Mouse (Mus musculus): ENCODE results near the gene Chrne. TPM values are rescaled to one million over a fixed set of nuclear protein-coding genes. Genes with fewer than 3 reads are reported as not detected.

Gene Chrne
- 0.14 and 0.19 TPM in 2 replicates for polyA plus RNA-seq (2012; rRNA removed)

GRCm38 (mm10) chr11:70619101-70619500 lies at the start of gene Chrne:
TSS of gene Chrne (minus strand) at chr11:70619216.

GRCm38 (mm10) chr11:70656964-70657363 lies 37.9 kb upstream of the Chrne start, which contains the start of gene Eno3:
TSS of gene Eno3 (plus strand) at chr11:70657202.

GRCm38 (mm10) chr11:70654198-70654922 lies 35.3 kb upstream of the Chrne start, which contains the start of gene Pfn1:
TSS of gene Pfn1 (minus strand) at chr11:70654644.

GRCm38 (mm10) chr11:70646691-70647650 lies 28.0 kb upstream of the Chrne start, which contains the start of the genes Rnf167 and Slc25a11:
TSS of gene Rnf167 (plus strand) at chr11:70647235.
TSS of gene Slc25a11 (minus strand) at chr11:70647479.

GRCm38 (mm10) chr11:70638714-70639278 lies 19.8 kb upstream of the Chrne start, which contains the start of gene Gp1ba:
TSS of gene Gp1ba (plus strand) at chr11:70639122.

GRCm38 (mm10) chr11:70615516-70616093 lies 3.4 kb downstream of the Chrne start, which contains the start of gene 4930544D05Rik:
TSS of gene 4930544D05Rik (plus strand) at chr11:70615848.

Other genes with a start within 250 kb of the Chrne start
- 32.2 and 32.3 TPM in 2 replicates for gene Pelp1, start 209.2 kb downstream of the Chrne start, polyA plus RNA-seq (2012; rRNA removed)
- 81.0 and 83.3 TPM in 2 replicates for gene Arrb2, start 186.6 kb downstream of the Chrne start, polyA plus RNA-seq (2012; rRNA removed)
- gene Med11, start 167.3 kb downstream of the Chrne start, polyA plus RNA-seq (2012; rRNA removed), result 40.6 and 42.1 TPM in 2 replicates
- gene Zmynd15, start 159.8 kb downstream of the Chrne start, polyA plus RNA-seq (2012; rRNA removed), result 1.5 TPM in 2 replicates
- 3.5 and 5.7 TPM in 2 replicates for gene Cxcl16, start 159.2 kb downstream of the Chrne start, polyA plus RNA-seq (2012; rRNA removed)
- gene Tm4sf5, start 114.0 kb downstream of the Chrne start, polyA plus RNA-seq (2012; rRNA removed), result 1.5 and 1.7 TPM in 2 replicates
- gene Vmo1, start 104.6 kb downstream of the Chrne start, polyA plus RNA-seq (2012; rRNA removed), result 0.15 and 0.31 TPM in 2 replicates
- 0.09 TPM in 1 of 2 replicates, not detected in the other for gene Gltpd2, start 100.0 kb downstream of the Chrne start, polyA plus RNA-seq (2012; rRNA removed)
- 513 and 515 TPM in 2 replicates for gene Psmb6, start 93.8 kb downstream of the Chrne start, polyA plus RNA-seq (2012; rRNA removed)
- not detected in 2 replicates for gene Gm40193, start 86.3 kb downstream of the Chrne start, polyA plus RNA-seq (2012; rRNA removed)
- gene Pld2, start 79.2 kb downstream of the Chrne start, polyA plus RNA-seq (2012; rRNA removed), result 16.6 and 22.4 TPM in 2 replicates
- gene Mink1, start 56.3 kb downstream of the Chrne start, polyA plus RNA-seq (2012; rRNA removed), result 89.5 and 96.5 TPM in 2 replicates
- not detected in 2 replicates for gene 4930544D05Rik, start 3.4 kb downstream of the Chrne start, polyA plus RNA-seq (2012; rRNA removed)
- 0.18 and 0.19 TPM in 2 replicates for gene Gp1ba, start 19.9 kb upstream of the Chrne start, polyA plus RNA-seq (2012; rRNA removed)
- gene Rnf167, start 28.0 kb upstream of the Chrne start, polyA plus RNA-seq (2012; rRNA removed), result 103 and 104 TPM in 2 replicates
- gene Slc25a11, start 28.3 kb upstream of the Chrne start, polyA plus RNA-seq (2012; rRNA removed), result 125 and 126 TPM in 2 replicates
- 401 and 499 TPM in 2 replicates for gene Pfn1, start 35.4 kb upstream of the Chrne start, polyA plus RNA-seq (2012; rRNA removed)
- 31.2 and 39.5 TPM in 2 replicates for gene Eno3, start 38.0 kb upstream of the Chrne start, polyA plus RNA-seq (2012; rRNA removed)
- gene Spag7, start 50.2 kb upstream of the Chrne start, polyA plus RNA-seq (2012; rRNA removed), result 75.6 and 96.1 TPM in 2 replicates
- gene Camta2, start 68.9 kb upstream of the Chrne start, polyA plus RNA-seq (2012; rRNA removed), result 19.0 and 22.5 TPM in 2 replicates
- 0.65 and 0.72 TPM in 2 replicates for gene Inca1, start 80.9 kb upstream of the Chrne start, polyA plus RNA-seq (2012; rRNA removed)
- 19.6 and 25.0 TPM in 2 replicates for gene Kif1c, start 81.3 kb upstream of the Chrne start, polyA plus RNA-seq (2012; rRNA removed)
- 7.2 and 7.3 TPM in 2 replicates for gene Zfp3, start 145.0 kb upstream of the Chrne start, polyA plus RNA-seq (2012; rRNA removed)
- gene Scimp, start 193.4 kb upstream of the Chrne start, polyA plus RNA-seq (2012; rRNA removed), result 0.38 and 0.48 TPM in 2 replicates
- 24.1 and 24.6 TPM in 2 replicates for gene Rabep1, start 225.6 kb upstream of the Chrne start, polyA plus RNA-seq (2012; rRNA removed)

Data from central nervous system, embryonic 14 days (tissue).